Mouse (Mus musculus) heart, embryonic 16.5 days (tissue): ENCODE data around the gene Chil1. TPM values are rescaled to one million over a fixed set of nuclear protein-coding genes. Genes with fewer than 3 reads are reported as not detected.

ENCODE experiments used
- ATAC-seq: fragments of 200-750 bp; cut with Nextera tagmentation; replicated peaks from 2 replicates; pipeline ENCODE4 v1.8.0; 2017; ENCODE audit warnings: moderate number of reproducible peaks; ENCODE audit not compliant: insufficient read depth, low FRiP score; ENCODE audit errors: extremely low read depth
- H3K27ac ChIP-seq: fragments of 300-500 bp; sonication (generic); 2 replicates; pipeline ENCODE4 v1.5.1; 2014; ENCODE audit warnings: mild to moderate bottlenecking, low read length, control low read depth, moderate library complexity
- H3K27me3 ChIP-seq: fragments of 300-500 bp; sonication (generic); 2 replicates; pipeline ENCODE4 v1.6.1; 2014; ENCODE audit warnings: low read length, mixed read lengths; ENCODE audit not compliant: control insufficient read depth, insufficient read depth
- H3K36me3 ChIP-seq: fragments of 300-500 bp; sonication (generic); 2 replicates; pipeline ENCODE4 v1.6.1; 2014; ENCODE audit not compliant: control insufficient read depth, insufficient read depth
- H3K4me1 ChIP-seq: fragments of 300-500 bp; sonication (generic); 2 replicates; pipeline ENCODE4 v1.6.1; 2014; ENCODE audit warnings: low read length, mixed read lengths; ENCODE audit not compliant: control insufficient read depth, insufficient read depth
- H3K4me2 ChIP-seq: fragments of 300-500 bp; sonication (generic); 2 replicates; pipeline ENCODE4 v1.6.1; 2014; ENCODE audit warnings: low read depth, mild to moderate bottlenecking, control low read depth, low read length
- H3K4me3 ChIP-seq: fragments of 300-500 bp; sonication (generic); 2 replicates; pipeline ENCODE4 v1.5.1; 2014; ENCODE audit warnings: mild to moderate bottlenecking, control low read depth, low read length
- H3K9ac ChIP-seq: fragments of 300-500 bp; sonication (generic); 2 replicates; pipeline ENCODE4 v1.6.1; 2014; ENCODE audit warnings: low read length, control low read depth
- H3K9me3 ChIP-seq: fragments of 300-500 bp; sonication (generic); replicated peaks from 2 replicates; pipeline ENCODE4 v1.6.1; 2016; ENCODE audit warnings: low read length; ENCODE audit not compliant: control insufficient read depth
- WGBS: fragments of 180-500 bp; shearing (Covaris S2); extraction: QIAGEN DNeasy Blood & Tissue Kit; methylation state at CpG from one replicate; pipeline ENCODE4 v1.1.7; 2014; 5-methylcytosine and 5-hydroxymethylcytosine counted together
- polyA plus RNA-seq: library from polyadenylated mRNA; unstranded; fragments of >200 nt; fragmentation: Nextera tagmentation; extraction: Ambion mirVana; gene quantifications from 2 replicates; pipeline ENCODE4 v1.2.1, GENCODE M21; 2015

Chil1 gene
- polyA plus RNA-seq, 1 experiment from 2014 or later: 1.2 TPM

GRCm38 (mm10) chr1:134236142-134236541 is 54.2 kb downstream of the Chil1 start:
- H3K4me2 ChIP-seq: peak overlapping the region; percentile 95; the same call in 1 of the 2 replicates
- peaks cover 40% of the 10 kb centered on the region for H3K4me1 ChIP-seq
- no peak overlapping the region for H3K27ac ChIP-seq
- WGBS: 54% methylated on average over 3 of the region's 3 CpGs
- H3K9ac ChIP-seq: no peak overlapping the region; the same call in 1 of the 2 replicates
- ATAC-seq: no peak
- no peak overlapping the region for H3K4me3 ChIP-seq
- no peaks in the 10 kb centered on the region for H3K9me3 ChIP-seq
- no peaks in the 10 kb centered on the region for H3K36me3 ChIP-seq
- H3K27me3 ChIP-seq: peaks cover 20% of the 10 kb centered on the region

DNA sequence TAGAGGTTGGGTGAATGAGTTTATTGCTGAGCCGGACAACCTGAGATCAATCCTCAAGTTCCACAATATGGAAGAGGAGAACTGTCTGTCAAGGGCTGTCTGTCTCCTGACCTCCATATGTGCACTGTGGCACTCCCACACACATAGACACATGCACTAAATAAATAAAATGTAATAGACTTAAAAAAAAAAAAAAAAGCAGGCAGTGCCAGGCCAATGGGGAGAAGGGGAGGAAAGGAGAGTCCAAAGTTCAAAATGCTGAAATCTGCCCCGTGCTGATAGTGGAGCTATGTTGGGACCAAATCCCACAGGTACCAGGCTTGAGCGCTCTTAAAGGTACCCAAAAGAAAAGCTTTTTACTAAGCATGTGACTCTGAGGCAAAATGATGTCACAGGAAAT is 55.5 kb downstream of the Chil1 start:
- H3K9ac ChIP-seq: no peak overlapping the region
- WGBS: 81% methylated on average over 3 of the region's 3 CpGs
- H3K4me1 ChIP-seq: peaks cover 31% of the 10 kb centered on the region
- no peak overlapping the region for H3K27ac ChIP-seq
- no peak for ATAC-seq
- no peak overlapping the region for H3K4me2 ChIP-seq
- H3K27me3 ChIP-seq: peaks cover 20% of the 10 kb centered on the region
- H3K4me3 ChIP-seq: no peak overlapping the region
- no peaks in the 10 kb centered on the region for H3K9me3 ChIP-seq
- no peaks in the 10 kb centered on the region for H3K36me3 ChIP-seq

Other genes starting within 250 kb of the Chil1 start
- gene Fmod, start 144.9 kb upstream of the Chil1 start, polyA plus RNA-seq: 23.6 and 29.5 TPM in 2 replicates
- gene Btg2, start 103.1 kb upstream of the Chil1 start, polyA plus RNA-seq: 49.5 and 50.9 TPM in 2 replicates
- 0.31 and 0.46 TPM in 2 replicates for gene Chit1, start 70.9 kb upstream of the Chil1 start, polyA plus RNA-seq
- gene Mybph, start 11.3 kb downstream of the Chil1 start, polyA plus RNA-seq: 0.64 and 0.96 TPM in 2 replicates
- 26.7 and 30.0 TPM in 2 replicates for gene Adora1, start 53.3 kb downstream of the Chil1 start, polyA plus RNA-seq
- gene Myog, start 107.8 kb downstream of the Chil1 start, polyA plus RNA-seq: 2.0 and 3.3 TPM in 2 replicates
- 10.6 and 11.4 TPM in 2 replicates for gene Ppfia4, start 150.8 kb downstream of the Chil1 start, polyA plus RNA-seq
- 57.5 and 60.4 TPM in 2 replicates for gene Tmem183a, start 179.8 kb downstream of the Chil1 start, polyA plus RNA-seq
- not detected in 2 replicates for gene 4933406M09Rik, start 203.8 kb downstream of the Chil1 start, polyA plus RNA-seq
- 42.2 and 49.0 TPM in 2 replicates for gene Cyb5r1, start 223.4 kb downstream of the Chil1 start, polyA plus RNA-seq
- 138 and 148 TPM in 2 replicates for gene Adipor1, start 233.2 kb downstream of the Chil1 start, polyA plus RNA-seq